Mouse (Mus musculus): ENCODE results near the gene Mon2. TPM values are rescaled to one million over a fixed set of nuclear protein-coding genes. Genes with fewer than 3 reads are reported as not detected.

Mon2 gene
- polyA plus RNA-seq, 1 experiment from 2014 or later, result 15.1 TPM

GRCm38 (mm10) chr10:122964241-122964636 lies 112.1 kb downstream of the Mon2 start:
- no peaks in the 10 kb centered on the region for H3K36me3 ChIP-seq (ENCODE audit: control insufficient read depth, insufficient read depth, low read length)
- no peaks in the 10 kb centered on the region for H3K27me3 ChIP-seq (replicated peaks; ENCODE audit: control insufficient read depth, insufficient read depth, low read length)
- H3K27ac ChIP-seq (ENCODE audit: low read depth, low read length), result peak overlapping the region; percentile 48
- H3K4me3 ChIP-seq (ENCODE audit: low read length), result no peak overlapping the region
- H3K9me3 ChIP-seq (ENCODE audit: control insufficient read depth, low read length), result no peaks in the 10 kb centered on the region
- no peak overlapping the region; the same call in 1 of the 2 replicates for H3K9ac ChIP-seq (ENCODE audit: low read depth, low read length)
- H3K4me1 ChIP-seq (ENCODE audit: control insufficient read depth, insufficient read depth, low read depth, low read length), result peaks cover 14% of the 10 kb centered on the region
- 15% methylated on average over 4 of the region's 4 CpGs for WGBS
- ATAC-seq, result peak; percentile 25
- H3K4me2 ChIP-seq (ENCODE audit: low read length), result peak overlapping the region; percentile 50

- Histone ChIP-seq H3K4me1 (ENCODE audit: control insufficient read depth, insufficient read depth, low read depth, low read length) (peaks cover 14% of the 10 kb centered on the region), H3K36me3 (ENCODE audit: control insufficient read depth, insufficient read depth, low read length) (no peaks in the 10 kb centered on the region), H3K9ac (ENCODE audit: low read depth, low read length) (peak overlapping the region; percentile 45), H3K4me2 (ENCODE audit: low read length) (peak overlapping the region; percentile 50), H3K4me3 (ENCODE audit: low read length) (peak overlapping the region; percentile 15), H3K27ac (ENCODE audit: low read depth, low read length) (peak overlapping the region; percentile 48), H3K9me3 (ENCODE audit: control insufficient read depth, low read length) (no peaks in the 10 kb centered on the region), H3K27me3 (replicated peaks; ENCODE audit: control insufficient read depth, insufficient read depth, low read length) (no peaks in the 10 kb centered on the region)
- WGBS, result 2% methylated on average over 21 of the region's 21 CpGs
- ATAC-seq, result peak; percentile 70
Observed at GRCm38 (mm10) chr10:122963463-122964240, 112.7 kb downstream of the Mon2 start.

- no peak overlapping the region for H3K4me2 ChIP-seq (ENCODE audit: low read length)
- H3K36me3 ChIP-seq (ENCODE audit: control insufficient read depth, insufficient read depth, low read length), result no peaks in the 10 kb centered on the region
- no peaks in the 10 kb centered on the region for H3K9me3 ChIP-seq (ENCODE audit: control insufficient read depth, low read length)
- no peak overlapping the region for H3K4me3 ChIP-seq (ENCODE audit: low read length)
- H3K27ac ChIP-seq (ENCODE audit: low read depth, low read length), result no peak overlapping the region
- ATAC-seq, result no peak
- no peak overlapping the region for H3K9ac ChIP-seq (ENCODE audit: low read depth, low read length)
- H3K27me3 ChIP-seq (replicated peaks; ENCODE audit: control insufficient read depth, insufficient read depth, low read length), result no peaks in the 10 kb centered on the region
- WGBS, result 48% methylated on average over 9 of the region's 9 CpGs
- peaks cover 14% of the 10 kb centered on the region for H3K4me1 ChIP-seq (ENCODE audit: control insufficient read depth, insufficient read depth, low read depth, low read length)
Observed at GRCm38 (mm10) chr10:122962651-122963050, 113.7 kb downstream of the Mon2 start.

GRCm38 (mm10) chr10:122961494-122961893 lies 114.8 kb downstream of the Mon2 start:
- Histone ChIP-seq H3K9ac (ENCODE audit: low read depth, low read length) (no peak overlapping the region), H3K4me1 (ENCODE audit: control insufficient read depth, insufficient read depth, low read depth, low read length) (peaks cover 14% of the 10 kb centered on the region), H3K36me3 (ENCODE audit: control insufficient read depth, insufficient read depth, low read length) (no peaks in the 10 kb centered on the region), H3K4me3 (ENCODE audit: low read length) (no peak overlapping the region), H3K27ac (ENCODE audit: low read depth, low read length) (no peak overlapping the region), H3K27me3 (replicated peaks; ENCODE audit: control insufficient read depth, insufficient read depth, low read length) (no peaks in the 10 kb centered on the region), H3K4me2 (ENCODE audit: low read length) (no peak overlapping the region), H3K9me3 (ENCODE audit: control insufficient read depth, low read length) (no peaks in the 10 kb centered on the region)
- no peak for ATAC-seq
- WGBS, result 58% methylated on average over 9 of the region's 9 CpGs

- 63% methylated on average over 16 of the region's 16 CpGs for WGBS
- H3K27ac ChIP-seq (ENCODE audit: low read depth, low read length), result no peak overlapping the region
- ATAC-seq, result no peak
- H3K36me3 ChIP-seq (ENCODE audit: control insufficient read depth, insufficient read depth, low read length), result no peaks in the 10 kb centered on the region
- H3K4me2 ChIP-seq (ENCODE audit: low read length), result no peak overlapping the region
- no peak overlapping the region for H3K4me3 ChIP-seq (ENCODE audit: low read length)
- no peaks in the 10 kb centered on the region for H3K9me3 ChIP-seq (ENCODE audit: control insufficient read depth, low read length)
- H3K4me1 ChIP-seq (ENCODE audit: control insufficient read depth, insufficient read depth, low read depth, low read length), result peaks cover 14% of the 10 kb centered on the region
- H3K27me3 ChIP-seq (replicated peaks; ENCODE audit: control insufficient read depth, insufficient read depth, low read length), result no peaks in the 10 kb centered on the region
- H3K9ac ChIP-seq (ENCODE audit: low read depth, low read length), result no peak overlapping the region
Observed at GRCm38 (mm10) chr10:122960738-122961137, 115.6 kb downstream of the Mon2 start.

- 82% methylated on average over 16 of the region's 16 CpGs for WGBS
- H3K27ac ChIP-seq (ENCODE audit: low read depth, low read length), result no peak overlapping the region
Observed at GRCm38 (mm10) chr10:122960216-122960615, 116.1 kb downstream of the Mon2 start.

GRCm38 (mm10) chr10:122958699-122959098 lies 117.6 kb downstream of the Mon2 start:
- no peak overlapping the region for H3K27ac ChIP-seq (ENCODE audit: low read depth, low read length)
- peaks cover 6% of the 10 kb centered on the region for H3K4me1 ChIP-seq (ENCODE audit: control insufficient read depth, insufficient read depth, low read depth, low read length)
- H3K36me3 ChIP-seq (ENCODE audit: control insufficient read depth, insufficient read depth, low read length), result no peaks in the 10 kb centered on the region
- no peak overlapping the region for H3K9ac ChIP-seq (ENCODE audit: low read depth, low read length)
- H3K4me2 ChIP-seq (ENCODE audit: low read length), result no peak overlapping the region
- H3K4me3 ChIP-seq (ENCODE audit: low read length), result no peak overlapping the region
- H3K9me3 ChIP-seq (ENCODE audit: control insufficient read depth, low read length), result no peaks in the 10 kb centered on the region
- no peak for ATAC-seq
- H3K27me3 ChIP-seq (replicated peaks; ENCODE audit: control insufficient read depth, insufficient read depth, low read length), result no peaks in the 10 kb centered on the region
- WGBS, result 87% methylated on average over 5 of the region's 5 CpGs

More at GRCm38 (mm10) chr10:122960216-122960615, 116.1 kb downstream of the Mon2 start:
- Histone ChIP-seq H3K36me3 (ENCODE audit: control insufficient read depth, insufficient read depth, low read length) (no peaks in the 10 kb centered on the region), H3K27me3 (replicated peaks; ENCODE audit: control insufficient read depth, insufficient read depth, low read length) (no peaks in the 10 kb centered on the region), H3K4me3 (ENCODE audit: low read length) (no peak overlapping the region), H3K4me1 (ENCODE audit: control insufficient read depth, insufficient read depth, low read depth, low read length) (peaks cover 14% of the 10 kb centered on the region), H3K4me2 (ENCODE audit: low read length) (no peak overlapping the region), H3K9me3 (ENCODE audit: control insufficient read depth, low read length) (no peaks in the 10 kb centered on the region), H3K9ac (ENCODE audit: low read depth, low read length) (no peak overlapping the region)
- ATAC-seq, result no peak

GRCm38 (mm10) chr10:122957918-122958317 lies 118.4 kb downstream of the Mon2 start:
- no peak for ATAC-seq
- 92% methylated on average over 2 of the region's 2 CpGs for WGBS
- H3K4me1 ChIP-seq (ENCODE audit: control insufficient read depth, insufficient read depth, low read depth, low read length), result no peaks in the 10 kb centered on the region

GRCm38 (mm10) chr10:122953576-122953975 lies 122.7 kb downstream of the Mon2 start:
- H3K27ac ChIP-seq (ENCODE audit: low read depth, low read length), result no peak overlapping the region
- no peaks in the 10 kb centered on the region for H3K36me3 ChIP-seq (ENCODE audit: control insufficient read depth, insufficient read depth, low read length)
- no peak for ATAC-seq
- H3K27me3 ChIP-seq (replicated peaks; ENCODE audit: control insufficient read depth, insufficient read depth, low read length), result no peaks in the 10 kb centered on the region
- H3K4me1 ChIP-seq (ENCODE audit: control insufficient read depth, insufficient read depth, low read depth, low read length), result no peaks in the 10 kb centered on the region
- no peaks in the 10 kb centered on the region for H3K9me3 ChIP-seq (ENCODE audit: control insufficient read depth, low read length)
- H3K4me3 ChIP-seq (ENCODE audit: low read length), result no peak overlapping the region
- 91% methylated on average over 9 of the region's 9 CpGs for WGBS
- H3K9ac ChIP-seq (ENCODE audit: low read depth, low read length), result no peak overlapping the region
- no peak overlapping the region for H3K4me2 ChIP-seq (ENCODE audit: low read length)

More at GRCm38 (mm10) chr10:122957918-122958317, 118.4 kb downstream of the Mon2 start:
- Histone ChIP-seq H3K36me3 (ENCODE audit: control insufficient read depth, insufficient read depth, low read length) (no peaks in the 10 kb centered on the region), H3K9me3 (ENCODE audit: control insufficient read depth, low read length) (no peaks in the 10 kb centered on the region), H3K9ac (ENCODE audit: low read depth, low read length) (no peak overlapping the region), H3K27me3 (replicated peaks; ENCODE audit: control insufficient read depth, insufficient read depth, low read length) (no peaks in the 10 kb centered on the region), H3K4me2 (ENCODE audit: low read length) (no peak overlapping the region), H3K27ac (ENCODE audit: low read depth, low read length) (no peak overlapping the region), H3K4me3 (ENCODE audit: low read length) (no peak overlapping the region)

Measured in hindbrain, embryonic 16.5 days (tissue).